Mouse (Mus musculus) neural tube, embryonic 13.5 days (tissue): ENCODE data around the gene Cdh13. TPM values are rescaled to one million over a fixed set of nuclear protein-coding genes. Genes with fewer than 3 reads are reported as not detected.
"Not testable (repeated sequence)": the region's sequence is repeated elsewhere in the genome, so short reads cannot be mapped to it uniquely, and the experiment has no call there.

ENCODE experiments used
- ATAC-seq: fragments of 200-750 bp; cut with Nextera tagmentation; 2 replicates; pipeline ENCODE4 v1.8.0; 2017; ENCODE audit warnings: low read depth, mild to moderate bottlenecking, moderate TSS enrichment, moderate library complexity
- H3K27ac ChIP-seq: fragments of 300-500 bp; sonication (generic); replicated peaks from 2 replicates; pipeline ENCODE4 v1.5.1; 2015; ENCODE audit warnings: moderate library complexity, mild to moderate bottlenecking, inconsistent platforms
- H3K27me3 ChIP-seq: fragments of 300-500 bp; sonication (generic); 2 replicates; pipeline ENCODE4 v1.6.1; 2015; ENCODE audit warnings: mild to moderate bottlenecking, inconsistent platforms
- H3K36me3 ChIP-seq: fragments of 300-500 bp; sonication (generic); 2 replicates; pipeline ENCODE4 v1.6.1; 2015; ENCODE audit warnings: mild to moderate bottlenecking, inconsistent platforms
- H3K4me1 ChIP-seq: fragments of 300-500 bp; sonication (generic); replicated peaks from 2 replicates; pipeline ENCODE4 v1.6.1; 2015; ENCODE audit warnings: inconsistent platforms
- H3K4me2 ChIP-seq: fragments of 300-500 bp; sonication (generic); 2 replicates; pipeline ENCODE4 v1.6.1; 2015; ENCODE audit warnings: inconsistent platforms, mild to moderate bottlenecking, moderate library complexity
- H3K4me3 ChIP-seq: fragments of 300-500 bp; sonication (generic); 2 replicates; pipeline ENCODE4 v1.5.1; 2015; ENCODE audit warnings: mild to moderate bottlenecking, inconsistent platforms
- H3K9ac ChIP-seq: fragments of 300-500 bp; sonication (generic); 2 replicates; pipeline ENCODE4 v1.6.1; 2015; ENCODE audit warnings: moderate library complexity, mild to moderate bottlenecking, inconsistent platforms
- H3K9me3 ChIP-seq: fragments of 300-500 bp; sonication (generic); 2 replicates; pipeline ENCODE4 v1.6.1; 2016; ENCODE audit warnings: inconsistent platforms
- WGBS: fragments of 180-500 bp; shearing (Covaris S2); methylation state at CpG from one replicate; pipeline ENCODE4 v1.1.7; 2015; 5-methylcytosine and 5-hydroxymethylcytosine counted together
- polyA plus RNA-seq: library from polyadenylated mRNA; unstranded; fragments of >200 nt; fragmentation: Nextera tagmentation; extraction: Ambion mirVana; gene quantifications from 2 replicates; pipeline ENCODE4 v1.2.1, GENCODE M21; 2015

Gene Cdh13
- polyA plus RNA-seq, 1 experiment from 2014 or later = 69.8 TPM

GRCm38 (mm10) chr8:119272891-119273290 is 989.4 kb downstream of the Cdh13 start:
- no peaks in the 10 kb centered on the region for H3K27me3 ChIP-seq
- H3K36me3 ChIP-seq = no peaks in the 10 kb centered on the region
- no peak overlapping the region for H3K4me3 ChIP-seq
- no peak overlapping the region for H3K4me2 ChIP-seq
- H3K4me1 ChIP-seq = peaks cover 16% of the 10 kb centered on the region
- H3K9me3 ChIP-seq = no peaks in the 10 kb centered on the region
- ATAC-seq = no peak
- no peak overlapping the region for H3K27ac ChIP-seq
- WGBS = 71% methylated on average over 8 of the region's 8 CpGs
- H3K9ac ChIP-seq = no peak overlapping the region

DNA sequence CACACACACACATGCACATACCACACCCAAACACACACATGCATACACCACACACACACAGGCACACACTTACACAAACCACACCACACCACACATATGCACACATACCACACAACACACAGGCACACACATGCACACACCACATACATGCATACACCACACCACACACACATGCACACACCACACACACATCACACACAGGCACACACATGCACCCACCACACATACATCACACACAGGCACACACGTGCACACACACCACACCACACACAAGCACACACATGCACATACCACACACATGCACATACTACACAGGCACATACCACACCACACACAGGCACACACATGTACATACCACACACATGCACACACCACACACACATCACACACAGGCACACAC is 991.9 kb downstream of the Cdh13 start:
- H3K27ac ChIP-seq = no peak overlapping the region
- H3K36me3 ChIP-seq = no peaks in the 10 kb centered on the region
- H3K4me2 ChIP-seq = no peak overlapping the region
- 94% methylated on average over 1 of the region's 1 CpGs for WGBS
- ATAC-seq = no peak
- H3K4me3 ChIP-seq = no peak overlapping the region
- H3K27me3 ChIP-seq = no peaks in the 10 kb centered on the region
- H3K9me3 ChIP-seq = no peaks in the 10 kb centered on the region
- peaks cover 5% of the 10 kb centered on the region for H3K4me1 ChIP-seq
- H3K9ac ChIP-seq = no peak overlapping the region

DNA sequence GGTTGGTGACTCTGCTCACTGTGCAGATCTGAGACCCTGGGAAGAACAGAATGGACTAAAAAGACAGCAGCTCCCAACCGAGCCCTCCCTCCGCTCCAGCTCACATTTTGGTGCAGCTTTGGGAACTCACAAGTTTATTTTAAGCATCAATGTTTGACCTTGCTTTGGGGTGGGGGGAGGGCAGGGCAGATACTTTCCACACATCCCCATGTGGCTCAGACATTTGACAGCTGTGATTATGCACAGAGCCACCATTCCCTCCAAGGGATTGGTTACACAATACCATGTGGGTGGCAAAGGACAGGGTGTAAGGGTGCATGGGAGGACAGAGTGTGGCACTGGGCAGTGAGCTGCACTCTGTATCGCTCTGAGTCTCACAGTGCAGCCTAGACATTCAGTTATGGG is 993.5 kb downstream of the Cdh13 start:
- H3K4me1 ChIP-seq = no peaks in the 10 kb centered on the region
- ATAC-seq = no peak
- no peaks in the 10 kb centered on the region for H3K27me3 ChIP-seq
- H3K27ac ChIP-seq = no peak overlapping the region
- no peak overlapping the region for H3K4me2 ChIP-seq
- H3K9ac ChIP-seq = no peak overlapping the region
- no peak overlapping the region for H3K4me3 ChIP-seq
- H3K9me3 ChIP-seq = no peaks in the 10 kb centered on the region
- no peaks in the 10 kb centered on the region for H3K36me3 ChIP-seq
- WGBS = 70% methylated on average over 3 of the region's 3 CpGs

DNA sequence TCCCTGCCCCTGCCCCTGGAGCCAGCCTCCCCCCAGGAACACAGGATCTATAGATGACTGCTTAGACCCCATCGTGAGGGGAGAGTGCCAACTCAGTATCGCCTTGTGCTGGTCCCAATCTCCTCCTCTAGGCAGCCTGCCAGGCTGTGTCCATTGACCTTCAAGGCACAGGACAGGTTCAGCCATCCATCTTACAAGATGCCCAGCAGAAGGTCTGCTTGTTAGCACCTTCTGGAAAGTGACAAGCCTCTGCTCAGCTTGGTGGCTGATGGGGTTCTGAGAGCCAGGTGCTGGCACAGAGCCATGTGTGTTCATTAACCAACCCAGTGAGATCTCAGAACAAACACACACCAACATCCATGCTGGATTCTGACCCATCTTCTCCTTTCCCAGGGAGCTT is 998.2 kb downstream of the Cdh13 start:
- ATAC-seq = no peak
- Histone ChIP-seq H3K9me3 (no peaks in the 10 kb centered on the region), H3K9ac (no peak overlapping the region), H3K4me3 (no peak overlapping the region), H3K36me3 (no peaks in the 10 kb centered on the region), H3K4me2 (no peak overlapping the region), H3K4me1 (no peaks in the 10 kb centered on the region), H3K27ac (no peak overlapping the region), H3K27me3 (no peaks in the 10 kb centered on the region)
- WGBS = 75% methylated on average over 2 of the region's 2 CpGs

GRCm38 (mm10) chr8:119284516-119284915 is 1001.0 kb downstream of the Cdh13 start:
- H3K4me2 ChIP-seq = no peak overlapping the region
- H3K4me1 ChIP-seq = no peaks in the 10 kb centered on the region
- no peak overlapping the region for H3K4me3 ChIP-seq
- no peaks in the 10 kb centered on the region for H3K27me3 ChIP-seq
- 82% methylated on average over 9 of the region's 9 CpGs for WGBS
- ATAC-seq = no peak
- no peaks in the 10 kb centered on the region for H3K9me3 ChIP-seq
- H3K36me3 ChIP-seq = no peaks in the 10 kb centered on the region
- no peak overlapping the region for H3K9ac ChIP-seq
- no peak overlapping the region for H3K27ac ChIP-seq

GRCm38 (mm10) chr8:119284920-119285319 is 1001.4 kb downstream of the Cdh13 start:
- Histone ChIP-seq H3K4me2 (no peak overlapping the region), H3K36me3 (no peaks in the 10 kb centered on the region), H3K4me3 (no peak overlapping the region), H3K27ac (no peak overlapping the region), H3K27me3 (no peaks in the 10 kb centered on the region), H3K9me3 (no peaks in the 10 kb centered on the region), H3K4me1 (no peaks in the 10 kb centered on the region), H3K9ac (no peak overlapping the region)
- 73% methylated on average over 4 of the region's 4 CpGs for WGBS
- ATAC-seq = no peak

- Histone ChIP-seq H3K27me3 (no peaks in the 10 kb centered on the region), H3K4me1 (no peaks in the 10 kb centered on the region), H3K4me2 (no peak overlapping the region), H3K4me3 (no peak overlapping the region), H3K9me3 (no peaks in the 10 kb centered on the region), H3K9ac (no peak overlapping the region), H3K27ac (no peak overlapping the region), H3K36me3 (no peaks in the 10 kb centered on the region)
- WGBS = 82% methylated on average over 13 of the region's 13 CpGs
- ATAC-seq = no peak
Observed at GRCm38 (mm10) chr8:119295477-119295876, 1011.9 kb downstream of the Cdh13 start.

DNA sequence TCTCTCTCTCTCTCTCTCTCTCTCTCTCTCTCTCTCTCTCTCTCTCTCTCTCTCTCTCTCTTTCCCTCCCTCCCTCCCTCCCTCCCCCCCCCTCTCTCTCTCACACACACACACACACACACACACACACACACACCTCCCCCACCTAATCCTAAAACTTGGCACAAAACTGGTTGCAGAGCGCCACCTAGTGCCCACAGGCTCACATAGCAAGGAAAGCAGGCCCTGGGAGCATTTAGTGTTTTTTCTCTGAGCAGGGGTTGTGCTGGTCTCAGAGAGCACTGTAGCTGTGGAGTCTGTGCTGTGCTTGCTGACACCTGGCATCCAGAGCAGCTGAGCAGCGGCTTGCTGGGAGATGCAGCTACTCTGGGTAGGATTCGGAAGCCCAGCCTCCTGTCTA is 1014.2 kb downstream of the Cdh13 start:
- not testable (repeated sequence) for H3K4me1 ChIP-seq, H3K27ac ChIP-seq, ATAC-seq, H3K36me3 ChIP-seq, H3K4me2 ChIP-seq, H3K9me3 ChIP-seq, H3K9ac ChIP-seq, H3K27me3 ChIP-seq, H3K4me3 ChIP-seq
- 30% methylated on average over 3 of the region's 3 CpGs for WGBS

DNA sequence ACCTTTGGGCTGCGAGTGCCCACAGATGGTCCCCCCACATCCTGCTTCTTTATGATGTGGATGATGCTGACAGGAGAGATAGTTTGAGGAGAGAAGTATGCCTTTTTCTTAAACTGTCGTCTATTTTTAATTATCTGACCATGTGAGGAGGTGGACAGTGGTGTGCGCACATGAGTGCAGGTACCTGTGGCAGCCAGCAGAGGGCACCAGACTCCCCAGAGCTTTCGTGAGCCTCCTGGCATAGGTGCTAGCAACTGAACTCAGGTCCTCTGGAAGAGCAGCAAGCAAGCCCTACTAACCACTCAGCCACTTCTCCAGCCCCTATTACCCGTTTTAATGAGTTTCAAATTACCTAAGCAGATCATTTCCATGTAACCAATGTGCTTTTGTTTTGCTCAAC is 1016.8 kb downstream of the Cdh13 start:
- Histone ChIP-seq H3K4me2 (no peak overlapping the region), H3K27ac (no peak overlapping the region), H3K27me3 (no peaks in the 10 kb centered on the region), H3K9ac (no peak overlapping the region), H3K9me3 (no peaks in the 10 kb centered on the region), H3K4me3 (no peak overlapping the region), H3K36me3 (no peaks in the 10 kb centered on the region), H3K4me1 (no peaks in the 10 kb centered on the region)
- 90% methylated on average over 5 of the region's 5 CpGs for WGBS
- ATAC-seq = no peak

GRCm38 (mm10) chr8:119304196-119304595 is 1020.7 kb downstream of the Cdh13 start:
- Histone ChIP-seq H3K9ac (no peak overlapping the region), H3K4me1 (no peaks in the 10 kb centered on the region), H3K27me3 (no peaks in the 10 kb centered on the region), H3K36me3 (no peaks in the 10 kb centered on the region), H3K27ac (no peak overlapping the region), H3K4me2 (no peak overlapping the region), H3K4me3 (no peak overlapping the region), H3K9me3 (no peaks in the 10 kb centered on the region)
- ATAC-seq = no peak
- WGBS = 80% methylated on average over 8 of the region's 8 CpGs

DNA sequence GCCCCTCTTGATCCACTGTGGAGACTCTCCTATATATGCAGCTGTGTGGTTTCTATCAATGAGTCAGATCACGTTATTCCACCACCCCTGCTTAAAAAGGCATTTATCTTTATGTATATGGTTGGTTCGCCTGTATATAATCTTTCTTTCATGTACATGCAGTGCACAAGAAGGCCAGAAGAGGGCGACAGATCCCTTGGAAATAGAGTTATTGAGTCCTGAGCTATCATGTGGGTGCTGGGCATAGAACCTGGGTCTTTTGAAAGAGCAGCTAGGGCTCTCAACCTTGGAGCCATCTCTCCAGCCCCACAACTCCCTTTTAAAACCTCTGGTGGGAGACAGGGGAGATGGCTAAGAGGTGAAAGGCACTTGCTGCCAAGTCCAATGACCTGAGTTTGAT is 1027.9 kb downstream of the Cdh13 start:
- WGBS = 27% methylated on average over 3 of the region's 3 CpGs
- H3K4me2 ChIP-seq = no peak overlapping the region

DNA sequence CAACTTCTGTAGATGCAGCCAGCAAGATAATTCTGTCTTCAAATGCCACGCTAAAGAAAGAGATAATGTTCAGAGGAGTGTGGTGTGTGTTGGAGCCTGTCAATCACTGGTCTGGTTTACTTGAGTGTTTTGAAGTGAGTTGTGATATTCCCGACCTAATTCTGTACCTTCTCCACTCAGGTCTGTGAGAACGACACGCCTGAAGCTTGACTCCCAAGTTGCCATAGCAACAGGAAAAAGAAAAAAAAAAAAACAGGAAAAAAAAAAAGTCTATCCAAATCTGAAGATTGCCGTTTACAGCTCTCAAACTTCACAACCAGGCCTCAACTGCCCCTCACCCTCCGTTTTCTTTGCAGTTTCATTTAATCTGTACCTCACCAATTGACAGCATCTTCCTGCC is 1039.7 kb downstream of the Cdh13 start:
- H3K27me3 ChIP-seq = no peaks in the 10 kb centered on the region
- H3K4me1 ChIP-seq = no peaks in the 10 kb centered on the region
- H3K4me3 ChIP-seq = no peak overlapping the region
- H3K36me3 ChIP-seq = no peaks in the 10 kb centered on the region
- H3K9ac ChIP-seq = no peak overlapping the region
- WGBS = 61% methylated on average over 6 of the region's 6 CpGs
- no peak overlapping the region for H3K27ac ChIP-seq
- no peak overlapping the region for H3K4me2 ChIP-seq
- no peak for ATAC-seq
- H3K9me3 ChIP-seq = peaks cover 7% of the 10 kb centered on the region; the same call in 1 of the 2 replicates

More for the DNA sequence above, 1027.9 kb downstream of the Cdh13 start:
- no peak overlapping the region for H3K9ac ChIP-seq
- no peaks in the 10 kb centered on the region for H3K4me1 ChIP-seq
- H3K36me3 ChIP-seq = no peaks in the 10 kb centered on the region
- H3K9me3 ChIP-seq = no peaks in the 10 kb centered on the region
- no peak overlapping the region for H3K27ac ChIP-seq
- H3K4me3 ChIP-seq = no peak overlapping the region
- H3K27me3 ChIP-seq = no peaks in the 10 kb centered on the region
- no peak for ATAC-seq

DNA sequence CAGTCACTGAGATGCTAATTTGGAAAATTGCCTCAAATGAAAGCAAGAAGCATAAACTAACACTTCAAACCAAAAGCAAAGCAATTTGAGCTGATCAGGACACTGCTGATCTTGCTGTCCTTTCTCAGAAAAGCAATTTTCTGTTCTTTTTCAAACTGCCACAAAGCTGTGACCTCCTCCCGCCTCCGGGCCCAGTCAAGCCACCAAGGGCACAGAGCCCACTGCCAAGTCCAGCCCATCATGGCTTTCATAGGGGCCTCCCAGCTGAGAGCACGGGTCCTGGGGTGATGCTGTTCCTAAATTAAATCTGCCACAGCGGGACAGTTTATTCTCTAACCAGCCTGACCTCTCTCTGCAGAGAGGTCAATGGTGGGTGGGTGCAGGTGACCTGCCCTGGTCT is 1056.0 kb downstream of the Cdh13 start:
- Histone ChIP-seq H3K9ac (no peak overlapping the region), H3K4me3 (no peak overlapping the region), H3K27me3 (peaks cover 11% of the 10 kb centered on the region), H3K4me2 (no peak overlapping the region), H3K27ac (no peak overlapping the region), H3K36me3 (no peaks in the 10 kb centered on the region), H3K4me1 (no peaks in the 10 kb centered on the region), H3K9me3 (peaks cover 6% of the 10 kb centered on the region; the same call in 1 of the 2 replicates)
- ATAC-seq = no peak
- 84% methylated on average over 4 of the region's 4 CpGs for WGBS
